Mouse (Mus musculus): ENCODE data around the gene Ptpro.

GRCm38 (mm10) chr6:137492582-137492981 is 240.5 kb downstream of the Ptpro start:
- TF ChIP-seq MAFK (IDR thresholded peaks at IDR 0.05; ENCODE audit: insufficient read depth, low read depth, low read length): no peak
- TF ChIP-seq HCFC1 (IDR thresholded peaks at IDR 0.05; ENCODE audit: borderline replicate concordance, insufficient read depth, low read length): no peak
- no peak for TF ChIP-seq ZC3H11A (IDR thresholded peaks at IDR 0.05; ENCODE audit: borderline replicate concordance, low read depth, low read length)
- TF ChIP-seq ZNF384 (IDR thresholded peaks at IDR 0.05; ENCODE audit: low read depth, low read length): no peak

Measured in ES-E14 (cell line).